Mouse (Mus musculus) lung, adult 2 months (tissue): ENCODE measurements around the gene Usp2. TPM values are rescaled to one million over a fixed set of nuclear protein-coding genes. Genes with fewer than 3 reads are reported as not detected.

Experiments
- DNase-seq: peaks from one replicate; pipeline ENCODE4 v3.0.0; 2022
- H3K4me1 ChIP-seq: fragments of 200-500 bp; 2 replicates; pipeline ENCODE4 v1.6.1; 2011; ENCODE audit warnings: low read length; ENCODE audit not compliant: control insufficient read depth, insufficient read depth
- H3K4me3 ChIP-seq: fragments of 200-500 bp; replicated peaks from 2 replicates; pipeline ENCODE3; 2011; ENCODE audit warnings: low read depth, mild to moderate bottlenecking, control low read depth, low read length; ENCODE audit errors: extremely low read depth
- CTCF ChIP-seq: fragments of 200-500 bp; IDR thresholded peaks from 2 replicates; pipeline ENCODE4 v1.5.1; 2011; ENCODE audit warnings: mild to moderate bottlenecking, low read length, control low read depth; ENCODE audit not compliant: insufficient read depth
- POLR2A ChIP-seq: fragments of 200-500 bp; IDR thresholded peaks from 2 replicates; pipeline ENCODE4 v1.6.1; 2011; ENCODE audit warnings: low read depth, mild to moderate bottlenecking, control low read depth, low read length, borderline replicate concordance; ENCODE audit errors: extremely low read depth
- WGBS: fragments of 180-500 bp; shearing (Covaris S2); methylation state at CpG from one replicate; pipeline ENCODE4 v1.1.7; 2018; 5-methylcytosine and 5-hydroxymethylcytosine counted together
- polyA plus RNA-seq: library from polyadenylated mRNA; depleted of rRNA; stranded (reverse); fragments of >200 nt; gene quantifications from 2 replicates; pipeline ENCODE4 v1.2.3, GENCODE M21; 2012

Gene Usp2
- polyA plus RNA-seq, 1 experiment = 5.7 TPM

DNA sequence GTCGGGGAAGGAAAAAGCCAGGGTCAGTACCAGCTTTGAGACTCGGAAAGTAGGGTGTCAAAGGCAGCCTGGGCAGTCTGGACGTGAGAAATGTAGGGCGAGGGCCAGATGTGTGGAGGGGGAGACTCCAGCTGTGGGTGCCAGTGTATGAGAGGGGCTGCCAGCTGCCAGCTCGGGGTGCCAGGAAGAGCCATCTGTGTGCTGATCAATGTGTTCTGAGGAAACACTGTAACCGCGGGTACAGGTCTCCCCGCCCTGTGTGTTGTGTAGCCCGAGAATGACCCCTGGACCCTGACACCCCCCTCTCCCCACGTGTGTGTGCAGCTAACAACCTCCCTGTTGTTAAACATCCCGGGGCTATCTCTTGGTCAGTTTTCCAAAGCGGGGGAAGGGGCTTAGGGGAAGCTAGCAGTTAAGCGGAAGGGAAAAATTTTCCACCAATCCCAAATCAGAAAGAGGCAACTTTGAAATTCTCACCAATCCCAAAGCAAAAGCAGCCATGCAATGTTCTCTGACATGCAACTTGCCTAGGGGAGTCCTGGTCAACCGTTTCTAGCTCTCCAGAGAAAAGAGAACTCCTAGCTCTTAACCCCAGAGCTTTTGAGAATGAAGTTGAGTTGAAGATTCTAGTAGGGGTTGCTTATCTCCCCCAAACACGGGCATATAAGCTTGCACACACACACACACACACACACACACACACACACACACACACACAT, 579 bp downstream of the Usp2 start:
- DNase-seq = no peak
- H3K4me3 ChIP-seq = peak overlapping the region; percentile 69
- peaks cover 3% of the 10 kb centered on the region for H3K4me1 ChIP-seq
- WGBS = 7% methylated on average over 15 of the region's 15 CpGs
- TF ChIP-seq POLR2A = no peak
- no peak for TF ChIP-seq CTCF

- Histone ChIP-seq H3K4me3 (no peak overlapping the region), H3K4me1 (peaks cover 3% of the 10 kb centered on the region)
- TF ChIP-seq CTCF (no peak), POLR2A (no peak)
- DNase-seq = no peak
- 87% methylated on average over 6 of the region's 6 CpGs for WGBS
Observed at GRCm38 (mm10) chr9:44067960-44068330, 1.1 kb downstream of the Usp2 start.

GRCm38 (mm10) chr9:44069252-44069651, 2.4 kb downstream of the Usp2 start:
- Histone ChIP-seq H3K4me1 (peaks cover 3% of the 10 kb centered on the region), H3K4me3 (no peak overlapping the region)
- DNase-seq = no peak
- TF ChIP-seq POLR2A (no peak), CTCF (no peak)
- 37% methylated on average over 7 of the region's 7 CpGs for WGBS

DNA sequence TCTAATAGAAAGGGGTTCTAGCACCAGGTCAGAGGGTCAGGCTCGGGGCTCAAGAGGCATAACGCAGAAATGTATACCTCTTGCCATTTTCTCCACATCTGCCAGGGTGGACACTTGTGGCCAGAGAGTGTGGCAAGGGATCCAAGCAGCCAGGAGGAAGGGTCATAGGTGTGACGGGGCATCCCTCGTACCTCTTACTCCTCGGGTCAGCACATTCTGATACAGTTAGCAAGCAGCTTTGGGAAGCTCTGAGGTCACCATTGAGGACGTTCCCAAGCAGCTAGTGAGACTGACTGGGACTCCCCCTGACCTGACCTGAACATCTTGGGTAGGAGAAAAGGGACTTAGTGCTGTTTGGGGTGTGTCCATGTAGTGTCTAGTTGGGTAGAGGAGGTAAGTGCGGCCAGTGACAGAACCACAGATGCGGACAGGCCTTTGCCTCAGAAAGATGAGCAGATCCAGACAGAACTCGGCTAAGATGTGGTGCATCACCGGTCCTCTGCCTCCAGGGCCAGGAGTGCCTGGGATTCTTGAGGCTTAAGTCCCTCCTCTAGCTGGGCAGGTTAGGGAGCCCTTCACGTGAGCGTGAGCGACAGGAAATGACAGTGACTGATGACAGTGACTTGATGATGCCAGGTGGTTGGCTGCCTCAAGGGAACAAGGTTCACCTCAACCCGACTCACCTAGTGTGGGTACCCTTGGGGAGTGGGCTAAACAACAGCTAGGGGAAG, 3.5 kb downstream of the Usp2 start:
- no peak for TF ChIP-seq POLR2A
- TF ChIP-seq CTCF = no peak
- Histone ChIP-seq H3K4me3 (no peak overlapping the region), H3K4me1 (peaks cover 3% of the 10 kb centered on the region)
- no peak for DNase-seq
- 68% methylated on average over 14 of the region's 14 CpGs for WGBS

DNA sequence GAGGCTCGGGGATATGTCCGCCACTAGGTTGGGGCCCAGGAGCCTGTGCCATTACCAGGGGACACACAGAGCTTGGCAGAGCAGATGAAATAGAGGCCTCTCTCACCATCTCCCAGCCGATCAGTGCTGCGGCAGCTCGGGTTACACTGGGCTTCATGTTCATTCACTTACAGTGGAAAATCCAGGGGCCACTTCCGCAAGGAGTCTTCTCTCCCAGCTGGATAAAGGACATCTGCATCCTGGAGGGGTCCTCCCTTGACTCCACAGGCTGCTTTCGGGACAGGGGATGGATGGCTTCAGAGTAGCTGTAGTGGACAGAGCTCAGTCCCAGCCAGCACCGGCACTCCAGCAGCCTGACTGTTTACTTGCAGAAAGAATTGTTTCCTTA, 4.0 kb downstream of the Usp2 start:
- TF ChIP-seq CTCF = no peak
- no peak for TF ChIP-seq POLR2A
- WGBS = 56% methylated on average over 8 of the region's 8 CpGs
- no peak for DNase-seq
- H3K4me3 ChIP-seq = no peak overlapping the region
- peaks cover 3% of the 10 kb centered on the region for H3K4me1 ChIP-seq

- 43% methylated on average over 11 of the region's 11 CpGs for WGBS
- TF ChIP-seq POLR2A (0 out of 2 replicates have a peak, but pooled peaks have one; percentile 35), CTCF (no peak)
- DNase-seq = no peak
- peaks cover 2% of the 10 kb centered on the region for H3K4me1 ChIP-seq
- no peak overlapping the region for H3K4me3 ChIP-seq
Observed at GRCm38 (mm10) chr9:44071914-44072598, 5.2 kb downstream of the Usp2 start.

- DNase-seq = no peak
- no peaks in the 10 kb centered on the region for H3K4me1 ChIP-seq
- 41% methylated on average over 4 of the region's 4 CpGs for WGBS
- TF ChIP-seq POLR2A = no peak
- TF ChIP-seq CTCF = no peak
- no peak overlapping the region for H3K4me3 ChIP-seq
Observed at GRCm38 (mm10) chr9:44072599-44072915, 5.7 kb downstream of the Usp2 start.

GRCm38 (mm10) chr9:44073115-44073514, 6.3 kb downstream of the Usp2 start:
- Histone ChIP-seq H3K4me3 (no peak overlapping the region), H3K4me1 (no peaks in the 10 kb centered on the region)
- TF ChIP-seq POLR2A (no peak), CTCF (no peak)
- DNase-seq = no peak
- 69% methylated on average over 5 of the region's 5 CpGs for WGBS

GRCm38 (mm10) chr9:44074395-44075275, 7.8 kb downstream of the Usp2 start:
- no peak for DNase-seq
- WGBS = 68% methylated on average over 9 of the region's 9 CpGs
- peaks cover 4% of the 10 kb centered on the region; the same call in 1 of the 2 replicates for H3K4me1 ChIP-seq
- H3K4me3 ChIP-seq = no peak overlapping the region
- no peak for TF ChIP-seq POLR2A
- 0 out of 2 replicates have a peak, but pooled peaks have one; percentile 7 for TF ChIP-seq CTCF
